Mouse (Mus musculus) liver, postnatal 0 days (tissue): ENCODE measurements around the gene Ap4m1. TPM values are rescaled to one million over a fixed set of nuclear protein-coding genes. Genes with fewer than 3 reads are reported as not detected.

Experiments used
- ATAC-seq: fragments of 200-750 bp; cut with Nextera tagmentation; 2 replicates; pipeline ENCODE4 v1.8.0; 2017; ENCODE audit warnings: mild to moderate bottlenecking, moderate library complexity
- DNase-seq: peaks from one replicate; pipeline ENCODE4 v3.0.0-alpha.2; 2016
- H3K27ac ChIP-seq: fragments of 300-500 bp; sonication (generic); 2 replicates; pipeline ENCODE4 v1.5.1; 2014; ENCODE audit warnings: antibody characterized with exemption, moderate library complexity, mild to moderate bottlenecking, low read depth
- H3K27me3 ChIP-seq: fragments of 300-500 bp; sonication (generic); 2 replicates; pipeline ENCODE4 v1.6.1; 2014; ENCODE audit warnings: low read length, control low read depth, mixed read lengths; ENCODE audit not compliant: insufficient read depth
- H3K36me3 ChIP-seq: fragments of 300-500 bp; sonication (generic); replicated peaks from 2 replicates; pipeline ENCODE4 v1.6.1; 2014; ENCODE audit warnings: mild to moderate bottlenecking, control low read depth, low read length, moderate library complexity, mixed read lengths; ENCODE audit not compliant: insufficient read depth
- H3K4me1 ChIP-seq: fragments of 300-500 bp; sonication (generic); 2 replicates; pipeline ENCODE4 v1.6.1; 2014; ENCODE audit warnings: antibody characterized with exemption, mild to moderate bottlenecking, control low read depth; ENCODE audit not compliant: insufficient read depth
- H3K4me2 ChIP-seq: fragments of 300-500 bp; sonication (generic); 2 replicates; pipeline ENCODE4 v1.6.1; 2014; ENCODE audit warnings: low read depth, mild to moderate bottlenecking, low read length, moderate library complexity, mixed read lengths
- H3K4me3 ChIP-seq: fragments of 300-500 bp; sonication (generic); 2 replicates; pipeline ENCODE4 v1.5.1; 2014; ENCODE audit warnings: low read depth, low read length
- H3K9ac ChIP-seq: fragments of 300-500 bp; sonication (generic); replicated peaks from 2 replicates; pipeline ENCODE4 v1.6.1; 2014; ENCODE audit warnings: mild to moderate bottlenecking, moderate library complexity
- H3K9me3 ChIP-seq: fragments of 300-500 bp; sonication (generic); 2 replicates; pipeline ENCODE4 v1.6.1; 2016; ENCODE audit warnings: mild to moderate bottlenecking, control low read depth, low read length, mixed read lengths
- CTCF ChIP-seq: sonication (generic); IDR thresholded peaks from 2 replicates; pipeline ENCODE4 v1.5.1; 2016; ENCODE audit warnings: antibody characterized with exemption, low read depth
- EP300 ChIP-seq: IDR thresholded peaks from 2 replicates; pipeline ENCODE4 v1.6.1; 2016; ENCODE audit warnings: antibody characterized with exemption, low read depth, mild to moderate bottlenecking
- WGBS: fragments of 180-500 bp; shearing (Covaris S2); extraction: QIAGEN DNeasy Blood & Tissue Kit; methylation state at CpG from one replicate; pipeline ENCODE4 v1.1.7; 2014; ENCODE audit not compliant: insufficient replicate concordance; 5-methylcytosine and 5-hydroxymethylcytosine counted together
- polyA plus RNA-seq: library from polyadenylated mRNA; unstranded; fragments of >200 nt; fragmentation: Nextera tagmentation; extraction: Ambion mirVana; gene quantifications from 2 replicates; pipeline ENCODE4 v1.2.1, GENCODE M21; 2015

Gene Ap4m1
- polyA plus RNA-seq, 1 experiment from 2014 or later = 3.8 TPM

DNA sequence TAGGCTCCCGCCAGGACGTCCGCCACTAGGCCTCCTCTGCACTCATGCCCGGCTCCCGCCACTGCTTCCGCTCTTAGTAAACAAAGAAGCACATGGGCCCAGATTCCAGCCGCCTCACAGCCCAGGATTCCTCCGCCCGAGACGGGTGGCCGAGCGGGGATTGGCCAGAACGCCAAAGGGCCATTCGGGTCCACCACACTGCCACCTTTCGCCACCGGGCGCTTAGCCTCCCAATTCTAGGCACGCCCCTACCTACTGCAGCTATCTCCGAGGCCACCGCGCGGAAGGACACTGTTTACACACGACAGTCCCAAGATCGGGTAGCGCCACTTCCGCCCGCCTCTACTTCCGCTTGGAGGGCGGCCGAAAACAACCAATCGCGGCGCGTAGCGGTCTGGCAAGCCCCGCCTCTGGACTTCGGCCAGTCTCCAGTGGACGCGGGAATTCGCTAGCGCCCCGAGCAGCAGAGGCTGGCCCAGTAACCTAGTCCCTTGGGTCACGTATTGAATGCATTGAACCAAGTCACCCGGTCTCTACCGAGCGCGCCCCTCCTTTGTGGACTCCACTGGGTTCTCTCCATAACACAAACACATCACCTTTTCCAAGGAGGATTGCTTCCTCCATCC, 753 bp upstream of the Ap4m1 start:
- Histone ChIP-seq H3K36me3 (peaks cover 57% of the 10 kb centered on the region), H3K4me3 (peak overlapping the region; percentile 82), H3K9me3 (no peaks in the 10 kb centered on the region), H3K27me3 (no peaks in the 10 kb centered on the region), H3K4me2 (peak overlapping the region; percentile 95), H3K4me1 (peaks cover 15% of the 10 kb centered on the region), H3K9ac (peak overlapping the region; percentile 87), H3K27ac (peak overlapping the region; percentile 98)
- ATAC-seq = peak; percentile 84
- WGBS = under 1% methylated on average over 47 of the region's 47 CpGs
- peak; percentile 74 for TF ChIP-seq EP300
- peak; percentile 46 for TF ChIP-seq CTCF
- peak; percentile 97 for DNase-seq

- Histone ChIP-seq H3K36me3 (peaks cover 51% of the 10 kb centered on the region), H3K9ac (no peak overlapping the region), H3K9me3 (no peaks in the 10 kb centered on the region), H3K4me1 (peaks cover 15% of the 10 kb centered on the region), H3K27me3 (no peaks in the 10 kb centered on the region), H3K4me2 (0 out of 2 replicates have a peak overlapping the region, but pooled peaks have one; percentile 95), H3K4me3 (no peak overlapping the region), H3K27ac (no peak overlapping the region)
- TF ChIP-seq CTCF = no peak
- TF ChIP-seq EP300 = no peak
- DNase-seq = no peak
- WGBS = 64% methylated on average over 3 of the region's 3 CpGs
- ATAC-seq = no peak
Observed at GRCm38 (mm10) chr5:138173217-138173616, 1.4 kb downstream of the Ap4m1 start.

DNA sequence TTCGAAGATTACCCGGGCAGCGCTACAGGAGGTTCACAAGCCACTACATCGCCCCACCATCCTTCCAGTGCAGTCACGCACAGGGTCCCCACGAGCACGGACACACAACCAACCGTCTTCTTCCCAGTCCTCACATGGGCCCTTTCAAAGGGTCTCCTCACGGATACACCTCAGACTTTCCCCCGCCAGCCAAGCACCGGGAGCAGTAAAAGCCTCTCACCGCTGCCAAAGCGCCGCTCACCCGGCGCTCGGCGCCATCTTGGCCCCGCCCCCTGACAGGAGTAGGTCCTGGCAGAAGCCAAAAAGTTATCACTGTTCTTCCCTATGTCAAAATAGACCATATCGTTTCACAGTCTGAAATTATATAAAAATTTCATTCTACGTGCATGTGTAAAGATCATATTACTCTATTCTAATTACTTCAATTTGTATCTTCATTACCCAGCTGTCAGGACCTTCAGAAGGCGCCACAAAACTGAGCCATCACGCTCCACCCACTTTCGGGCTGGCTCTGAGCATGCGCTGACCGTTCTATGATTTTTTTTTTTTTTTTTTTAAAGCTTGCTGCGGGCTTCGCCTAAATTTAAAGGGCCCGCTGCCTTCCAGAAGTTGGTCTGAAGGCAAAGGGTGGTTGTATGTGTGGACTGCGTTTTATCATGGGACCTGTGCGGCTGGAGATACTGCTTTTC, 15.3 kb downstream of the Ap4m1 start, which contains the start of the genes Taf6 and Cnpy4:
Gene Taf6, minus strand, starts transcription at position 502 of the 689 bp plus-strand sequence.
Gene Cnpy4, plus strand, starts transcription at position 536 of the 689 bp plus-strand sequence.
- no peak for TF ChIP-seq CTCF
- peak; percentile 100 for TF ChIP-seq EP300
- peak within 1 kb of the TSS; percentile 70 for H3K27ac ChIP-seq
- WGBS = under 1% methylated on average over 31 of the region's 31 CpGs

GRCm38 (mm10) chr5:138187661-138188306, 16.0 kb downstream of the Ap4m1 start:
- peak; percentile 67 for DNase-seq
- Histone ChIP-seq H3K36me3 (peaks cover 14% of the 10 kb centered on the region), H3K4me1 (peaks cover 16% of the 10 kb centered on the region), H3K27me3 (no peaks in the 10 kb centered on the region), H3K9me3 (no peaks in the 10 kb centered on the region), H3K4me3 (peak overlapping the region; percentile 96), H3K27ac (peak overlapping the region; percentile 70), H3K9ac (peak overlapping the region; percentile 94), H3K4me2 (peak overlapping the region; percentile 94)
- peak; percentile 84 for ATAC-seq
- 2% methylated on average over 10 of the region's 10 CpGs for WGBS
- TF ChIP-seq CTCF (no peak), EP300 (no peak)

More for the DNA sequence above, 15.3 kb downstream of the Ap4m1 start, which contains the start of the genes Taf6 and Cnpy4:
- H3K27me3 ChIP-seq = no peaks in the 10 kb centered on the region
- ATAC-seq = peak; percentile 91
- peaks cover 20% of the 10 kb centered on the region for H3K36me3 ChIP-seq
- no peaks in the 10 kb centered on the region for H3K9me3 ChIP-seq
- DNase-seq = peak; percentile 89
- peak within 1 kb of the TSS; percentile 94 for H3K4me2 ChIP-seq
- H3K4me1 ChIP-seq = peaks cover 16% of the 10 kb centered on the region
- peak within 1 kb of the TSS; percentile 96 for H3K4me3 ChIP-seq
- peak within 1 kb of the TSS; percentile 94 for H3K9ac ChIP-seq

DNA sequence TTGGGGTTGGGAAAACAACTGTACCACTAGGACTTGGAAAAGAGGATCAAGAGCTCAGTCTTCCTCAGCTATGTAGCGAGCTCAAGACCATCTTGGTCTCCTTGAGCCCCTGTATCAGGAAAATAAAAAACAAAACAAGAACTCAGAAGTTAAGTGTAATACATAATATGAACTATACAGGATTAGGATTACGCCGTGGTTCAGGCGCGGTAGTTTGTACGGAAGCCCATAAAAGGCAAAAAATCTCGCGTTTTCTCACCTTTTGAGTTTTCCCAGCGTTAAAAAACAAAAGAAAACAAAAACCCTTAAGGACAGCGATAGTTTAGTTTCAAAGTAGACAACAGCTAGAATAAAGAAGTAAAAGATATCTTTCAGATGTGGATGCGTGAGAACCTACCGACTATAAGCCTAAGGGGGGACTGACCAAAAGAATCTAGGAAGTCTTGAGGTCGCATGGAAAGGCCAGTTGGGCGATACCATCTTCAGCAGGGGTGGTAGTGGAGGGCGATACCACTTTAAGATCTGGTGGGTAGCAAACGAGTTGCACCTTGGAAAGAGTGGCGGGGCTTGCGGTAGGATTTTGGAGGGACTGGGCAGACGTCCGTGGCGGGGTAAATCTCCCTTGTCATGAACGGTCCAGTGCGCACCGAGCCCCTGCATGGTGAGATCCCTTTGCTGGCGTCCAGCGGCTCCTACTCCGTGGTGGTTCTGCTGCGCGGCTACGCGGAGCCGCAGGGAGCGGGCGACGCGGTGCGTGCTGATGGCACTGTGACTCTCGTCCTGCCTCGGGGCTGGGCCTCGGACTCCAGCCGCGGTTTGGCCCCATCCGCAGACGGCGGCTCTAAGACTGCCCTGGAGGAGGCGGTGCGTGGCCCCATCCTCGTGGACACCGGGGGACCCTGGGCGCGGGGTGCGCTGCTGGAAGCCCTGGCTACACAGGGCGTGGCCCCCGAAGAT, 22.2 kb downstream of the Ap4m1 start, which contains the start of gene Mblac1:
Gene Mblac1, plus strand, starts transcription at position 544 of the 957 bp plus-strand sequence.
- H3K9me3 ChIP-seq = no peaks in the 10 kb centered on the region
- H3K36me3 ChIP-seq = 0 out of 2 replicates have a peak, but pooled peaks cover 3% of the 10 kb centered on the region
- peak within 1 kb of the TSS; percentile 87 for H3K9ac ChIP-seq
- peak within 1 kb of the TSS; percentile 83 for H3K4me3 ChIP-seq
- peak within 1 kb of the TSS; percentile 100 for H3K4me2 ChIP-seq
- H3K27ac ChIP-seq = peak within 1 kb of the TSS; percentile 86
- no peaks in the 10 kb centered on the region for H3K27me3 ChIP-seq
- ATAC-seq (peak; percentile 83), DNase-seq (peak; percentile 86)
- peaks cover 15% of the 10 kb centered on the region for H3K4me1 ChIP-seq
- peak; percentile 60; the same call in 1 of the 2 replicates for TF ChIP-seq EP300
- TF ChIP-seq CTCF = no peak
- 6% methylated on average over 54 of the region's 54 CpGs for WGBS
